Mouse (Mus musculus): ENCODE results near the gene Tspan10. TPM values are rescaled to one million over a fixed set of nuclear protein-coding genes. Genes with fewer than 3 reads are reported as not detected.
A peak's percentile ranks its signal among the peaks of the same experiment; 100 is the strongest.

The Tspan10 gene
- polyA plus RNA-seq, 1 experiment = 0.48 TPM

- Histone ChIP-seq H3K27me3 (replicated peaks; ENCODE audit: control insufficient read depth, insufficient read depth, low read length) (no peaks in the 10 kb centered on the region), H3K4me3 (ENCODE audit: insufficient read depth, low read depth, low read length) (peak overlapping the region; percentile 97), H3K27ac (ENCODE audit: insufficient read depth, low read depth, low read length) (peak overlapping the region; percentile 71; the same call in 1 of the 2 replicates), H3K4me1 (ENCODE audit: control insufficient read depth, insufficient read depth, low read length) (peaks cover 5% of the 10 kb centered on the region; the same call in 1 of the 2 replicates), H3K36me3 (ENCODE audit: control insufficient read depth, insufficient read depth, low read length) (no peaks in the 10 kb centered on the region)
- TF ChIP-seq CTCF (conservative IDR thresholded peaks at IDR 0.05; ENCODE audit: insufficient read depth, insufficient read length, low read depth, low read length) (no peak), POLR2A (IDR thresholded peaks at IDR 0.05; ENCODE audit: low read depth, low read length) (no peak)
- DNase-seq = no peak
- 20% methylated on average over 12 of the region's 12 CpGs for WGBS
Measured at GRCm38 (mm10) chr11:120437857-120438385, 4.5 kb upstream of the Tspan10 start.

- H3K4me3 ChIP-seq (ENCODE audit: insufficient read depth, low read depth, low read length) = no peak overlapping the region
- H3K27ac ChIP-seq (ENCODE audit: insufficient read depth, low read depth, low read length) = no peak overlapping the region
- H3K36me3 ChIP-seq (ENCODE audit: control insufficient read depth, insufficient read depth, low read length) = no peaks in the 10 kb centered on the region
- no peak for DNase-seq
- no peaks in the 10 kb centered on the region for H3K27me3 ChIP-seq (replicated peaks; ENCODE audit: control insufficient read depth, insufficient read depth, low read length)
- 69% methylated on average over 3 of the region's 3 CpGs for WGBS
- H3K4me1 ChIP-seq (ENCODE audit: control insufficient read depth, insufficient read depth, low read length) = no peaks in the 10 kb centered on the region
- TF ChIP-seq POLR2A (IDR thresholded peaks at IDR 0.05; ENCODE audit: low read depth, low read length) (no peak), CTCF (conservative IDR thresholded peaks at IDR 0.05; ENCODE audit: insufficient read depth, insufficient read length, low read depth, low read length) (no peak; the same call in 1 of the 2 replicates)
Measured at GRCm38 (mm10) chr11:120442765-120443280, 379 bp downstream of the Tspan10 start.

- no peaks in the 10 kb centered on the region for H3K36me3 ChIP-seq (ENCODE audit: control insufficient read depth, insufficient read depth, low read length)
- H3K27ac ChIP-seq (ENCODE audit: insufficient read depth, low read depth, low read length) = no peak overlapping the region
- H3K4me1 ChIP-seq (ENCODE audit: control insufficient read depth, insufficient read depth, low read length) = no peaks in the 10 kb centered on the region
- 71% methylated on average over 6 of the region's 6 CpGs for WGBS
- no peak overlapping the region for H3K4me3 ChIP-seq (ENCODE audit: insufficient read depth, low read depth, low read length)
- DNase-seq = no peak
- H3K27me3 ChIP-seq (replicated peaks; ENCODE audit: control insufficient read depth, insufficient read depth, low read length) = no peaks in the 10 kb centered on the region
- TF ChIP-seq CTCF (conservative IDR thresholded peaks at IDR 0.05; ENCODE audit: insufficient read depth, insufficient read length, low read depth, low read length) (no peak), POLR2A (IDR thresholded peaks at IDR 0.05; ENCODE audit: low read depth, low read length) (no peak)
Measured at GRCm38 (mm10) chr11:120444106-120444505, 1.7 kb downstream of the Tspan10 start.

GRCm38 (mm10) chr11:120445475-120445874 is 3.0 kb downstream of the Tspan10 start:
- TF ChIP-seq POLR2A (IDR thresholded peaks at IDR 0.05; ENCODE audit: low read depth, low read length) = no peak
- no peak for TF ChIP-seq CTCF (conservative IDR thresholded peaks at IDR 0.05; ENCODE audit: insufficient read depth, insufficient read length, low read depth, low read length)

GRCm38 (mm10) chr11:120447179-120447578 is 4.7 kb downstream of the Tspan10 start:
- no peaks in the 10 kb centered on the region for H3K4me1 ChIP-seq (ENCODE audit: control insufficient read depth, insufficient read depth, low read length)

More at GRCm38 (mm10) chr11:120445475-120445874, 3.0 kb downstream of the Tspan10 start:
- Histone ChIP-seq H3K36me3 (ENCODE audit: control insufficient read depth, insufficient read depth, low read length) (no peaks in the 10 kb centered on the region), H3K4me1 (ENCODE audit: control insufficient read depth, insufficient read depth, low read length) (no peaks in the 10 kb centered on the region), H3K27ac (ENCODE audit: insufficient read depth, low read depth, low read length) (no peak overlapping the region), H3K4me3 (ENCODE audit: insufficient read depth, low read depth, low read length) (no peak overlapping the region), H3K27me3 (replicated peaks; ENCODE audit: control insufficient read depth, insufficient read depth, low read length) (no peaks in the 10 kb centered on the region)
- no peak for DNase-seq
- WGBS = 66% methylated on average over 3 of the region's 3 CpGs

GRCm38 (mm10) chr11:120452246-120452645 is 9.8 kb downstream of the Tspan10 start:
- TF ChIP-seq CTCF (conservative IDR thresholded peaks at IDR 0.05; ENCODE audit: insufficient read depth, insufficient read length, low read depth, low read length) (no peak), POLR2A (IDR thresholded peaks at IDR 0.05; ENCODE audit: low read depth, low read length) (no peak)
- 68% methylated on average over 3 of the region's 3 CpGs for WGBS
- H3K36me3 ChIP-seq (ENCODE audit: control insufficient read depth, insufficient read depth, low read length) = no peaks in the 10 kb centered on the region

More at GRCm38 (mm10) chr11:120447179-120447578, 4.7 kb downstream of the Tspan10 start:
- TF ChIP-seq CTCF (conservative IDR thresholded peaks at IDR 0.05; ENCODE audit: insufficient read depth, insufficient read length, low read depth, low read length) (no peak), POLR2A (IDR thresholded peaks at IDR 0.05; ENCODE audit: low read depth, low read length) (no peak)
- Histone ChIP-seq H3K36me3 (ENCODE audit: control insufficient read depth, insufficient read depth, low read length) (no peaks in the 10 kb centered on the region), H3K4me3 (ENCODE audit: insufficient read depth, low read depth, low read length) (no peak overlapping the region), H3K27ac (ENCODE audit: insufficient read depth, low read depth, low read length) (no peak overlapping the region), H3K27me3 (replicated peaks; ENCODE audit: control insufficient read depth, insufficient read depth, low read length) (no peaks in the 10 kb centered on the region)
- 71% methylated on average over 7 of the region's 7 CpGs for WGBS
- no peak for DNase-seq

GRCm38 (mm10) chr11:120453306-120453705 is 10.9 kb downstream of the Tspan10 start, which contains the start of gene Pde6g:
Gene Pde6g (minus strand): TSS chr11:120453500.
- no peak for TF ChIP-seq POLR2A (IDR thresholded peaks at IDR 0.05; ENCODE audit: low read depth, low read length)
- no peaks in the 10 kb centered on the region for H3K36me3 ChIP-seq (ENCODE audit: control insufficient read depth, insufficient read depth, low read length)
- H3K4me3 ChIP-seq (ENCODE audit: insufficient read depth, low read depth, low read length) = no peak within 1 kb of the TSS
- no peaks in the 10 kb centered on the region for H3K4me1 ChIP-seq (ENCODE audit: control insufficient read depth, insufficient read depth, low read length)
- H3K27ac ChIP-seq (ENCODE audit: insufficient read depth, low read depth, low read length) = no peak within 1 kb of the TSS
- 90% methylated on average over 4 of the region's 4 CpGs for WGBS
- no peak for DNase-seq
- H3K27me3 ChIP-seq (replicated peaks; ENCODE audit: control insufficient read depth, insufficient read depth, low read length) = no peaks in the 10 kb centered on the region

More at GRCm38 (mm10) chr11:120452246-120452645, 9.8 kb downstream of the Tspan10 start:
- no peaks in the 10 kb centered on the region for H3K4me1 ChIP-seq (ENCODE audit: control insufficient read depth, insufficient read depth, low read length)
- no peak for DNase-seq
- no peaks in the 10 kb centered on the region for H3K27me3 ChIP-seq (replicated peaks; ENCODE audit: control insufficient read depth, insufficient read depth, low read length)
- H3K27ac ChIP-seq (ENCODE audit: insufficient read depth, low read depth, low read length) = no peak overlapping the region
- no peak overlapping the region for H3K4me3 ChIP-seq (ENCODE audit: insufficient read depth, low read depth, low read length)
